Mouse (Mus musculus): ENCODE data around the gene Ddx21.
"Not testable (repeated sequence)": the region's sequence is repeated elsewhere in the genome, so short reads cannot be mapped to it uniquely, and the experiment has no call there.

Ddx21 gene

DNA sequence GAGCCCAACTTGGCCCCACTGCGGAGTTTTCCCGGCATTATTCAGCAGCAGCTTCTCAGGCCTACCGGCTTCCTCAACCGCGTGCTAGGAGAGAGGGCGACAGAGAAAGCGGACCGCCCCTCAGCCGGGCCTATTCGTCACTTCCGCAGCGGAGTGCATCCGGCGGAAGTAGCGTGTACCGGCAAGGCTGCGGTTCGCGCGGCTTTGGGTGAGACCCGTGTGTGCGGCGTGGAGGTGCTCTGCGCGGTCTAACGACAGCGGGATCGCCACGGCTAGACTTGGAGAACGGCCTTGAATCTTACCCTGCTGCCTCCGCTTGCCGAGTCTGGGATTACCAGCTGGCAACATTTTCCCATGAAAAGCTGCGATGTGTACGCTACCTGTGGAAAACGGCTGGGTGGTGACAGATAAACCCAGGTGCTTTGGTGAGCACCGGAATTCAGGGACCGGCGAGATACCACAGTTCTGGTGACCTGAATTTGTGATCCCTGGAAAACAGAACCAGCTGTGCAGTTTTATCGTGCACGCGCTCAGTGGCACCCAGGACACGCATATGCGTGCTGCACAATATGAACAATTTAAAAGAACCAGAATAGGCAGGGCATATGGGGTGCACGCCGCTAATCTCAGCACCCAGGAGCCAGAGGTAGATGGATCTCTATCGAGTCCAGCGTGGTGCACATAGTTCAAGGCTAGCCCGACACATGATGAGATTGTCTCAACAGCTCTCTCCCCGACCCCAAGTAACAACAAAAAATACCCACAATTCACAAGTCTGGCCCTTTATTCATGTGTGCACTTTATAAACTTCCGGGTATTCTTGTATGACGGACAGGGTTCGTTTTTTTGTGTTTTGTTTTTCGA is at the start of gene Ddx21:
TSS of gene Ddx21 (minus strand) at position 105 of the 864 bp plus-strand sequence.
- DNase-seq (ENCODE audit: low spot score), result peak; percentile 88

DNA sequence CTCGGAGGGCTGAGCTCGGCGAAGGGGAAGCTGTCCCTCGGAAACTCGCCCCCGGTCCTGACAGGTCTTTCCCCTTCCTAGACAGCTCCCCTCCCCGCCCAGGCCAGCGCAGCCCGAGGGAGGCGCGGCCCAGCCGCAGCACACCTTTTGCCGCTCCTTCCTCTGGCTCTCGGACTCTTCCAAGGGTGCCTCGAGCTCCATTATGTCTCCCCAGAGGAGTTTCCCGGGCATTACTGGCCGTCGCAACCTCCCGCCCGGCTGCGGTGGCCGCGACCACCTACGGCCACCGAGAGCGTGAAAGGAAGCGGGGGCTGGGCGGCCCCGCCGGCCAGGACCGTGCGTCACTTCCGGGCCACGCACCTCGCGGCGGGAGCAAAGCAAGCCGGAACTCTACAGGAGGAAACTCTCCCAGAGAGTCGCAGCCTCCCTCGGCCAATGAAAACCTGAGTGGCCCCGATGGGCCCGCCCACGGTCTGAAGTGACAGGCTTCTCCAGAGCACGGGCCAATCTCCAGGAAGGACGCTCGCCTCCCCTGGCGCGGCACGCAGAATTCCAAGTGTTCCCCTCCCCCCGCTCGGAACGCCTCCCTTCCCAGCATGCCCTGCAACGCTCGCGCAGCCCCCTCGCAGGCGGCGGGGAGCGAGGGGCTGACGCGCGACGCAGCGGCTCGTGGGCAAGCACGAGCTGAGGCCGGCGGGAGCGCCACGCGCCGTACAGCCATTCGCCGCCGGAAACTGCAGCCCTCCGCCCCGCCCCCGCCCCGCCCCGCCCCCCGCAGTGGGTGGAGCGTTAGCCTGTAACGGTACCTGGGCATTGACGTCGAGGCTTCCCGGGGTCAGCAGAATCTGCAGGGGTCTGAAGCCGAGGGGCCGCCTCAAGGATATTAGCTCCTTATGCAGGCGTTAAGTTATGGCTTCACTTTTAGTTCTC is 49.1 kb upstream of the Ddx21 start, which contains the start of gene Ddx50:
TSS of gene Ddx50 (minus strand) at position 338 of the 930 bp plus-strand sequence.
- DNase-seq (ENCODE audit: low spot score), result peak; percentile 94

DNA sequence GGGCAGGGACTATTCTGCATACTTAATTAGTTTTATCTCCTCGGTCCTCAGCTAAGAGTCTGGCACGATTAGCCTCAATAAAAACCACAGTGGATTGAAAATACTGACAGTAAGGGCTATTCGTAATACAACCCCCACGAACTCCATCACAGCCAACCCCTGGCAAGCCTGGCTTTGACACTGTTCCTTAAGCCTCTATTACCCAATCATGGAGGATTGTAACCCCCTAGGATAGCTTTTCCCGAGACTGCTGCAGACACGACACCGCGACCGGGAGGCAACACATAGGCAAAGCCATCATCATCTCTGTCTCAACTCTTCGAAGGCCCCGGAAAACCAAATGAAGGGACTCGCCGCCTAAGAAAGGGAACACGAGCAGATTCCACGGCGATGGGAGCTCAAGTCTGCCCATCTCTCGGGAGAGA is 48.3 kb upstream of the Ddx21 start:
- DNase-seq (ENCODE audit: low spot score), result no peak

DNA sequence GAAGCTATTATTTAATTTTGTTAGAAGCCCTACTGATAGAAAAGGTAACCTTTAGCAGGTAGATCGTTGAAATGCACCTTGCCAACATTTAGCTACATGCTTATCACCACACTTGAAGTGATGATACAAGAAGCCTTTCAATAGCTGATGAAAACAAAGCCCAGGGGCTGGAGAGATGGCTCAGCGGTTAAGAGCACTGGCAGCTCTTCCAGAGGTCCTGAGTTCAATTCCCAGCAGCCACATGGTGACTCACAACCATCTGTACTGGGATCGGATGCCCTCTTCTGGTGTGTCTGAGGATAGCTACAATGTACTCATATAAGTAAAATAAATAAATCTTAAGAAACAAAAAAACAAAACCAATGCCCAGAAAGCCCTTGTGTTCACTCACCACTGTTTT is 2.1 kb upstream of the Ddx21 start:
- DNase-seq (ENCODE audit: low spot score), result no peak

DNA sequence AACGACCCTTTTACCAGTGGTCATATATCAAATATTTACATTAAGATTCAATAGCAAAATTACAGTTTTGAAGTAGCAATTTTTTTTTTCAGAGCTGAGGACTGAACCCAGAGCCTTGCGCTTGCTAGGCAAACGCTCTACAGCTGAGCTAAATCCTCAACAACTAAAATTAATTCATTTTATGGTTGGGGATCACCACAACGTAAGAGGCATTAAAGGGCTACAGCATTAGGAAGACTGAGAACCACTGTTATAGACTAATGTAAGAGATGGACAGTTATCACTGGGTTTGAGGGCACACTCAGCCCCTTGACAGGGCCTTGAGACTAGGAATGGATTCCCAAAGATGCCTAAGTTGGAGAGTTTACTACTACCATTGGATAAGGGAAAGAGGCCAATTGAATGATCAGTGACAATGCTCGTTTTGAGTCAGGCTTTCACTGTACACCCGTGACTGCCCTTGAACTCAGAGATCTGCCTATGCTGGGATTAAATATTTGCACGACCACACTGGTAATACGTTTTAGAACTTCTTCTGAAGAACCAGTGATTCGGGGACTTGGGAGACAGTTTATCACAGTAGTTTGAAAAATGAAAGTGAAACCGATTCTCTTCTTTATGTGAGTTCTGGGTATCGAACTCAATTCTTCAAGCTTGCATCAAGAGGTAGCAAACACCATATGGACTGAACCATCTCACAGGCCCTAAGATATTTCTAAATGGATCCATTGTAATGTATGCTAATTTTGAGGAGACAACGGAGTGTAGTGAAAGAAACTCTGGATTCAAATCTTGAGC is 1.4 kb upstream of the Ddx21 start:
- DNase-seq (ENCODE audit: low spot score), result no peak

DNA sequence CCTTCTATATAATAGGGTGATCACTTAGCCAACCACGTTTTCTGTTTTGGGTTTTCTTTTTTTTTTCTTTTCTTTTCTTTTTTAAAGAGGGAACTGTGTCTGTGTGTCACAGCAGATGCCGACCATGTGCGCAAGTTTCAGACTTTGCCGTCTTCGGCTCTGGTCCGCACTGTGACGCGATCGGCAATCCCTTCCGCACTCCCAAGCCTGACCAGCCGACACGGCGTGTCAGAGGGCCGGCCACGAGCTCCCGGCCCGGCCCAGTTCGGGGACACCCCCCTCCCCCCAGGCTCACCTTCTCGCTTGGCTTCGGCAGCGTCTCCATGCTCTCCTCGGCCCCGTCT is 276 bp downstream of the Ddx21 start:
- DNase-seq (ENCODE audit: low spot score), result no peak

DNA sequence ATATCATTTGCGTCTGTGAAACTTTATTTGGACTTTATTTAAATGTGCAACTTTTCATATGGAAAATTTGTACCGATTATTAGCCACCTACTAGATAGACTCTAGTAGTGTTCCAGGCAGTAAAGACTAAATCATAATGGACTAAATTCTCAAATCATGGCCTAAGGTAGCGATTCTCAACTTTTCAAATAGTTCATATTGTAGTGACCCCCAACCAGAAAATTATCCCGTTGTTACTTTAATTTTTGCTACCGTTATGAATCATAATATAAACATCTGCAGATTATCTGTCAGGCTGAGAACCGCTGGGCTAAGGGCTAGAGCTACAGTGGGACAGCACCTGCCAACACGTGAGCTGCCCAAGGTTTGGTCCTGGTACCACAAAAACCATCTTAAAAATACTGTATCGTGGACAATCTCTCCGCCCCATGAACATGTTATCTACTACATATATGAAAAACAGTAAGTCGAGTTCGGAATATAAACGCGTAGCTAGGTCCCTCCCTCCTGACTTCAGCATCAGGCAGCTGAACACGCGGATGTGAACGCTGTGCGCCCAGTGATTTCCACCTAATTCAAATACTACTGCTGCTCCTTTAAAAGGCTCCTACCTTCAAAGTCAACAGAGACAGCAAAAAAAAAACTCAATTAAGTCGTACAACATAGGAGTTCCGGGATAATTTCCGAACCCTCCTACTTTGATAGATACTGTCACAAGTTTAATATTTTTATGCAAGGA is 859 bp downstream of the Ddx21 start:
- no peak for DNase-seq (ENCODE audit: low spot score)

DNA sequence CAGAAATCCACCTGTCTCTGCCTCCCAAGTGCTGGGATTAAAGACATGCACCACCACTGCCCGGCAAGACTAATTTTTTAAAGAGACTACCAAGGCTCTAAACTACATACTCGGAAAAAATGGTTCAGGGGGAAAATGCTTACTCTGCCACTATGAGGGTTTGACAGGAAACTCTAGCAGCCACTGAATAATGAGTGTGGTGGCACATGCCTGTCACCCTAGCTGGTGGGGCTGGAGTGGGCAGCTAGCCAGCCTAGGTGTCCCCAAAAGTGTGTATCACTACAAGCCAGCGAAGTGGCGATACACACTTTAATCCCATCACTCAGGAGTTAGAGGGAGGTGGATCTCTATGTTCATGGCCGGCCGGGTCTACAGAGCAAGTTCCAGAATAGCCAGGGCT is 2.0 kb downstream of the Ddx21 start:
- no peak for DNase-seq (ENCODE audit: low spot score)

DNA sequence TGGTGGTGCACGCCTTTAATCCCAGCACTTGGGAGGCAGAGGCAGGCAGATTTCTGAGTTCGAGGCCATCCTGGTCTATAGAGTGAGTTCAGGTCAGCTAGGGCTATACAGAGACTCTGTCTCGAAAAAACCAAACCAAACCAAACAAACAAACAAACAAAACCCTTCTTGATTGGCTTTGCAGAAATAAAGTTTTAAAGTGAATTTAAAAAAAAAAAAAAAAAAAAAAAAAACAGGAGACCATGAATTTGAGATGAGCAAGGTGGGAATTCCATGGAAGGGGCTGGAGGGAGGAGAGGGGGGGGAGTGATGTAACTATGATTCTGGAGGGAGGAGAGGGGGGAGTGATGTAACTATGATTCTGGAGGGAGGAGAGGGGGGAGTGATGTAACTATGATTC is 2.8 kb downstream of the Ddx21 start:
- not testable (repeated sequence) for DNase-seq (ENCODE audit: low spot score)

DNA sequence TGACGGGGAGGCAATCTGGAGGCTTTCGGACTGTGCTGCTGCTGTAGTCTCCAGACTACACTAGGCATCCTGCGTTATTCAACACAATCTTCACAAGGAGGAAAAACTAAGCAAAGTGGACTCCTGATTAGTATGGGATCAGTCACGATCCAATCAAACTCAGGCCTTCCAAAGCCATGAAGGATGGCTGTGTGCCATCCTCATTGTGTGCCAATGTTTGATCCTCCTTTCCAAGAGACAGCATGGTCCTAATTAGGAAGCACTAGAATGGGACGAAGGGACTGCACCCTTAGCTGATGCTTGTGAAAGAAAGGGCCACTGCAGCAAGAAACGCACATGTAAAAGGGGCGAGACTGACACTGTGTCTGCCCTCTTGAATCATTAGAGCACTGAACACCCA is 9.6 kb downstream of the Ddx21 start:
- no peak for DNase-seq (ENCODE audit: low spot score)

DNA sequence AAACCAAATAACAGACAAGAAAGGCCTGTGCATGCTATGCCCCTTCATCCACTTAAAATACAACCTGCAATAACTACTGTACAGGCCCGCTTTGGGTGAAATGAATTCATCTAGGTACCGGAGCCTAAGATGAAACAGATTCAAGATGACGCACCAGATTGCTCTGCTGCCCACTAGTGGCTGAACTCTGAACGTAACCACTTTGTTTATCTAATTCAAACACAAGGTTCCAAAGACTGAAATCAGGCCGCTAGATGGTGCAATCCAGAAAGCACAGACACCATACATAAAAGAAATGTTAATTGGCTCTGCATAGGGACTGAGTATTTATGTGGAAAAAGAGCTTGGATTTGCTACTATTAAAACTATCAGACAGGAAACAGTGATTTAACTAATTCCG is 11.9 kb downstream of the Ddx21 start:
- DNase-seq (ENCODE audit: low spot score), result peak; percentile 80

DNA sequence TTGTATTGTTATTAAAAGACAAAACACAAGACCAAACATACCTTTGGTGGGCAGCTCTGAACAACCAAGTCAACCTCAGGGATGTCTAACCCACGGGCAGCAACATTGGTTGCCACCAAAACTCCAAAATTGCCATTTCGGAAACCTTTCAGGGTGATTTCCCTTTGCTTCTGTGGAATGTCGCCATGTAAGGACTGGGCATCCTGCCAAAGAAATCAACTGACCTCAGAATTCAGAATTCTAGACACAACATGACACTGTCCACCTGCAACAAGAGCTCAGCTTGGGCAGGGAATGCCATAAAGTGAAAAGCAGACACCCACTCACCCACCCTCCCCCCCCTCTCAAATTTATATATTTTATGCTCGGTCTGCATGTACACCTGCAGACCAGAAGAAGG is 13.5 kb downstream of the Ddx21 start:
- DNase-seq (ENCODE audit: low spot score), result no peak

DNA sequence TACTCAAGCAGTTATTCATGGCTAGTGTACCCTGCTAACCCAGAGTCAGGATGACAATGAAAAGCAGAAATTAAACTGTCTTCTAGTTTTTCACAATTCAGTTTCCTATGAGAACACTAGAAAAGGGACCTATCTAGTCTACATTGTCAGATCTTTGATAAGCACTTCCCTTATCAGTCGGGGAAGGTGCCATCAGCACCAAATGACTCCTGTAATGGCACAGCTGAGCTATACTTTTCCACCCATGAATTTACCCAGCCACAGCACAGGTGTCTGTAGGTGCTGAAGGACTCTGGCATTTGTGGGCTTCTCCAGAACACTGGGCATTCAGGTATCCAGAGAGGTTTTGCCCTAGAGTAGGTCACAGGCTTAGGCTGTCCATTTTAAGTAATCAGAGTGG is 18.8 kb downstream of the Ddx21 start:
- no peak for DNase-seq (ENCODE audit: low spot score)

DNA sequence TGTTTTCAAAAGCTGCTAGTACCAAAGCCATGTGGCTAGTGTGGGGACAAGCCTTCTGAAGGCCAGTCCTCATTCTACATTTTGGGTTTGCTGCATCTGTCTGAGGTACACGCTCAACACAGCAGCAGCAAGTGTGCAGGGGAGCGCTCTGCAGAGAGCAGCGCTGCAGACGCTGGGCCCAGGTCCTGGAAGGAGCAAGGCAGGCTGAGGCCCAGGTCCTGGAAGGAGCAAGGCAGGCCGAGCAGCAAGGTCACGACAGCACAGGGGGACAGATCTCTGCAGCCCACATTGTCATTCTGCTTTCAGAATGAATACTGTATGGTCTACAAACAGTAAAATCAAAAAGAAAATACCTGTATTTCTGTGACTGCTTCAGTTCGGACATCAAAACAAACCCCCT is 19.4 kb downstream of the Ddx21 start:
- no peak for DNase-seq (ENCODE audit: low spot score)

DNA sequence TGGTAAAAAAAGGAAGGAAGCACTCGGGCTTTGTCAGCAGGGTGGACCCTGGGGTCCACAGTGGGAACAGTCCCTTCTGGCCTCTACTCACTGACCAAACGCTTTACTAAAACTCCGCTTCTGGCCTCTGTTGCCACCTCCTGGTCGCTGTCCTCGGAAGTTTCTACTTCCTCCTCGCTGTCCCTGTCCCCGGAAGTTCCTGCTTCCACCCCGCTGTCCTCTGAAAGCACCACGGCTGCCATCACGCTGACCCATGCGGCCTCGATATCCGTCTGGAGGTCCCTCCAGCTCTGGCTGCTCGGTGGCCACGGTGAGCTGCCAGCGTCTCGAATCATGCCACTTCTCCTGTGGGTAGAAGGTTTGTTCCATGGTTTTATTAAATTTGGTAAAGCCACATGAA is 19.8 kb downstream of the Ddx21 start:
- DNase-seq (ENCODE audit: low spot score), result no peak

DNA sequence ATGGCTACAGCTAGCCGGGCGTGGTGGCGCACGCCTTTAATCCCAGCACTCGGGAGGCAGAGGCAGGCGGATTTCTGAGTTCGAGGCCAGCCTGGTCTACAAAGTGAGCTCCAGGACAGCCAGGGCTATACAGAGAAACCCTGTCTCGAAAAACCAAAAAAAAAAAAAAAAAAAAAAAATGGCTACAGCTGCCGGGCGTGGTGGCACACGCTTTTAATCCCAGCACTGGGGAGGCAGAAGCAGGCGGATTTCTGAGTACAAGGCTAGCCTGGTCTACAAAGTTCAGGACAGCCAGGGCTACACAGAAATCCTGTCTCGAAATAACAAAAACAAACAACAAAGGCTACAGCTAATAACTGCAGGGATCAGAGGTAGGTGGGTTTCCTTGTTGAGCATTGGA is 23.0 kb downstream of the Ddx21 start:
- DNase-seq (ENCODE audit: low spot score), result not testable (repeated sequence)

DNA sequence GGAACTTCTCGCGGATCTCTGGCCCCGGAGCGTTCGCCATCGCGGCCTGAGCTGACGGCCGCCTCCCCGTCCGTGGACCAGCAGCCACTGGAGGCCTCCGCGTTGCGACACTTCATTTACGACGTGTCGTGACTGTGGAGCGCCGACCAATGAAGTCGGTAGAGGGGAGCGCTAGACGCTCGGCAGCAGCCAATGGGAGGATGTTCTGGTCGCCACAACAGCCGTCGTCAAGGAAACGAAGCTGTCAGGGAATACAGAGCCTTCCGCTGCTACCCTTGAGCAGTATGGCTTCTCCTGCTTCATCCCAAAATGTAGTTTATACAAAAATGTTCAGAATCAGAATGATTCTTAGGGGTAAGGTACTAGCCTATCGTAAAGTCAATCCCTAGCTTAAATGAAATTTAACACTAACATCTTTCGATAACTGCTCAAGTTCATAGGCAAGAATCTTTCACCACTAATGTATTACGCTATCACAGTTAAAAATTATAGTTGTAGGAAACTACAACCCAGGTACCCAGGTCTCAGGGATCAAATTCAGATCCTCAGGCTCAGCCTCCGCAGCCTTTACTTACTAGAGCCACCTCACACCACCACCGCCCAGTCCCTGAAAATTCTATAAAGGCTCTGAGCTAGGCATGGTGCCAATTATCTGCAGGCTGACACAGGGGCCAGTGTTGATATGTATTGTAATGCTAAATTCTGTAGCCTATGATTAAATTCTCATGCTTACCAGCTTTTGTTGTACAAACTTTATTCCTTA is 23.6 kb downstream of the Ddx21 start, which contains the start of gene Kif1bp:
TSS of gene Kif1bp (minus strand) at position 120 of the 763 bp plus-strand sequence.
- peak; percentile 94 for DNase-seq (ENCODE audit: low spot score)

DNA sequence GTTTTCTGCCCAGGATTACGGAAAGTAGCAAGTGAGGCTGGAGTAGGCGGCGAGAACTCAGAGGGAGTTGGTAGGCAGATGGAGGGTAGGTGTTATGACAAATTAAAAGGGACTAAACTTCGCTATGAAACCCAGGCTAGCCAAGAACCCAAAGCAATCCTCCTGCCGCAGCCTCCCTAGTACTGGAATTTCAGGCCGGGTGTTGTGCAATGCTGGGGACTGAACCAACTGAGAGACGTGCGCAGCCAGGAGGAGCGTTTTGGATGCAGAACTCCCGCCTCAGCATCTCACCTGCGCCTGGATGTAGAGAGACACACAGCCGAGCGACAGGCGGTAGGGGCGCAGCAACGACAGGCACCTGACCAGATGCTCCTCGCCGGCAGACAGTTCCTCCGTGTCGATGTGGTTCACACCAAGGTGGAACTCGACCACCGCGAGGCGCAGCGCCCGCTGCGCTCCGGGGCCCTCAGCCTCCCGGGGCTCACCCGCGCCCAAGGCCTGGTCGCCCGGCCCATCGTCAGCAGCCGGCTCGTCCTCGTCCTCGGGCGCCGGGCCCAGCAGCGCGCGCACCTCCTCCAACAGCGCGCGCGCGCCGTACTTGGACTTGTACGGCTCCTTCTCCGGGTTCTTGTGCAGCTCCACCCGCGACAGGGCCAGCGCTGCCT is 24.3 kb downstream of the Ddx21 start:
- no peak for DNase-seq (ENCODE audit: low spot score)

DNA sequence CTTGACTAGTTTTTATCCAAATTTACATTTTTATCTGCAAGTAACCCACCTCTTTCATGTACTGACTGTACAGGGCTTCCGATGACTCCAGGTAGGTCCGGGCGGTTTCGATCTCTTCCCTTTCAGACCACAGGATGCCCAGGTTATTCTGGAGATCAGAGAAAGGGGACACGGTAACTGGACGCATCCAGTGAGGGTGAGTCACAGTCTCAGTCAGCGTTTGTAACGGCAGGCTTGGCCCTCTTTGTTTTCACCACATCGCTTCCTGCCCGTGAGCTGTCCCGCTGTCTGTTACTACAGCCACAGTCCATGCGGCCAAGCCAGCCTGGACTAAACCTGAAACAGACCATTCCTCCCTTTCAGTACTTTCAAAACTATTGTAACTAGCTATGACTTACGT is 27.1 kb downstream of the Ddx21 start:
- no peak for DNase-seq (ENCODE audit: low spot score)

All from urinary bladder, postnatal 25 days (tissue).